Comparison of ENCODE assay signal across 14 mouse cellular contexts in the genomic region with DNA sequence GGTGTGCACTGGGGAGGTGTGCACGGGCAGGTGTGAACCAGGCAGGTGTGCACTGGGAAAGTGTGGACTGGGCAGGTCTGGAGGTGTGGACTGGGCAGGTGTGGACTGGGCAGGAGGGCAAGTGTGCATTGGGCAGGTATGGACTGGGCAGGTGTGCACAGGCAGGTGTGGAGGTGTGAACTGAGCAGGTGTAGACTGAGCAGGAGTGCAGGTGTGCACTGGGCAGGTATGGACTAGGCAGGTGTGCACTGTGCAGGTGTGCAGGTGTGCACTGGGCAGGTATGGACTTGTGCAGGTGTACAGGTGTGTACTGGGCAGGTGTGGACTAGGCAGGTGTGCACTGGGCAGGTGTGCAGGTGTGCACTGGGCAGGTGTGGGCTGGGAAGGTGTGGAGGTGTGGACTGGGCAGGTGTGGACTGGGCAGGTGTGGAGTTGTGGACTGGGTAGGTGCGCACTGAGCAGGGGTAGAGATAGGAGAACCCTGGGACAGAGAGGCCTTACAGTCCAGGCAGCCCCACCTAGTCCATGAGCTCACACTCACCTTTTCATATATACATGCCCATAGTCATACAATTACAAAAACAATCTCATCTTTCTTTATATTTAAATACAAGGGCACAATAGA. TPM values are rescaled to one million over a fixed set of nuclear protein-coding genes. Genes with fewer than 3 reads are reported as not detected.
DNase-seq lines count a peak whose midpoint lies in the region; ATAC-seq and TF ChIP-seq lines count a peak whose summit lies in the region.
"Had no signal": no experiment of that assay in that cellular context is flagged by ENCODE, and none has a peak within 500 bp of the region (broad histone marks: within the 10 kb centered on the region; RNA-seq: fewer than 3 reads in every experiment).

No protein-coding gene starts in this region.

- no peaks in the 10 kb centered on the region for H3K27me3 ChIP-seq in heart, embryonic 15.5 days
- H3K27me3 ChIP-seq in heart, embryonic 10.5 days (ENCODE audit: insufficient read depth, poor library complexity, severe bottlenecking) = no peaks in the 10 kb centered on the region
- no peaks in the 10 kb centered on the region for H3K27me3 ChIP-seq in testis, adult 2 months (ENCODE audit: control insufficient read depth, insufficient read depth, low read length)
- H3K27me3 ChIP-seq: heart, embryonic 13.5 days had no signal

- peak; percentile 14; the same call in 1 of the 2 replicates for ATAC-seq in heart, embryonic 15.5 days (replicated peaks; ENCODE audit: insufficient number of reproducible peaks, insufficient read depth, low FRiP score, low read depth)
- 0 out of 2 replicates have a peak, but pooled peaks have one; percentile 41 for ATAC-seq in megakaryocyte-erythroid progenitor cell, adult 5-6 weeks (replicated peaks; ENCODE audit: low FRiP score, low TSS enrichment, poor library complexity, severe bottlenecking)

- WGBS in heart, embryonic 15.5 days = 88% methylated on average over 2 of the region's 2 CpGs
- 88% methylated on average over 2 of the region's 2 CpGs for WGBS in heart, embryonic 10.5 days

- no peak overlapping the region for H3K9ac ChIP-seq in heart, embryonic 15.5 days
- H3K9ac ChIP-seq: heart, embryonic 13.5 days had no signal

- no peak for TF ChIP-seq CTCF in testis, adult 2 months (IDR thresholded peaks at IDR 0.05; ENCODE audit: control insufficient read depth, insufficient read depth, insufficient replicate concordance, low read depth, low read length)

- no peak for DNase-seq in heart, embryonic 10.5 days (ENCODE audit: low spot score)
- no peak for DNase-seq in testis, postnatal 10 days (ENCODE audit: low spot score)
- DNase-seq in urinary bladder, postnatal 14 days (ENCODE audit: low spot score) = no peak
- no peak for DNase-seq in right cerebral cortex, adult 2 months (ENCODE audit: low spot score in 2 of 2)
- DNase-seq: kidney, postnatal 14 days; lung, adult 18-20 months; thymus, adult 18-20 months had no signal

- peaks cover 5% of the 10 kb centered on the region; the same call in 1 of the 2 replicates for H3K4me1 ChIP-seq in heart, embryonic 15.5 days (replicated peaks)
- H3K4me1 ChIP-seq in heart, embryonic 10.5 days = no peaks in the 10 kb centered on the region
- no peaks in the 10 kb centered on the region for H3K4me1 ChIP-seq in testis, adult 2 months (ENCODE audit: control insufficient read depth, insufficient read depth, low read length)

- no peaks in the 10 kb centered on the region; the same call in 1 of the 2 replicates for H3K9me3 ChIP-seq in heart, embryonic 15.5 days (replicated peaks)
- H3K9me3 ChIP-seq in heart, embryonic 10.5 days = no peaks in the 10 kb centered on the region
- H3K9me3 ChIP-seq: heart, embryonic 13.5 days had no signal

- H3K36me3 ChIP-seq in heart, embryonic 15.5 days = no peaks in the 10 kb centered on the region
- no peaks in the 10 kb centered on the region for H3K36me3 ChIP-seq in heart, embryonic 10.5 days
- H3K36me3 ChIP-seq in testis, adult 2 months (ENCODE audit: control insufficient read depth, insufficient read depth, low read length) = no peaks in the 10 kb centered on the region
- H3K36me3 ChIP-seq: heart, embryonic 13.5 days had no signal

- H3K4me3 ChIP-seq in heart, embryonic 15.5 days = no peak overlapping the region
- H3K4me3 ChIP-seq in heart, embryonic 10.5 days = no peak overlapping the region
- no peak overlapping the region for H3K4me3 ChIP-seq in testis, adult 2 months (ENCODE audit: control insufficient read depth, low read depth, low read length)
- H3K4me3 ChIP-seq: heart, embryonic 13.5 days had no signal

- H3K27ac ChIP-seq in heart, embryonic 15.5 days = no peak overlapping the region
- H3K27ac ChIP-seq in heart, embryonic 10.5 days = no peak overlapping the region
- H3K27ac ChIP-seq in testis, adult 2 months (ENCODE audit: control insufficient read depth, insufficient read depth, low read depth, low read length) = no peak overlapping the region
- H3K27ac ChIP-seq: heart, embryonic 13.5 days had no signal

- no peak overlapping the region for H3K4me2 ChIP-seq in heart, embryonic 15.5 days
- H3K4me2 ChIP-seq: heart, embryonic 13.5 days had no signal

- TF ChIP-seq POLR2A in testis, adult 2 months (IDR thresholded peaks at IDR 0.05; ENCODE audit: control insufficient read depth, low read depth, low read length) = 0 out of 2 replicates have a peak, but pooled peaks have one; percentile 20

RNA-seq across cellular contexts. Expression of gene 4930470P17Rik, which starts 31.3 kb away (rescaled TPM):
- not detected in 2 replicates for polyA plus RNA-seq in heart, embryonic 15.5 days (2015; fragmentation: Nextera tagmentation; extraction: Ambion mirVana)
- polyA plus RNA-seq in heart, embryonic 10.5 days (2016; fragmentation: Nextera tagmentation; extraction: Ambion mirVana) = not detected in 2 replicates
- polyA plus RNA-seq in testis, adult 2 months (2012; rRNA removed) = 2.9 and 4.1 TPM in 2 replicates
- total RNA-seq in megakaryocyte-erythroid progenitor cell, adult 5-6 weeks (2014; fragmentation: Nextera tagmentation) = not detected in 2 replicates
- not detected in 2 replicates for total RNA-seq in megakaryocyte-erythroid progenitor cell, adult 5-6 weeks (2017)
- total RNA-seq: adrenal gland, adult 18-20 months; left cerebral cortex, adult 18-20 months had no signal
- polyA plus RNA-seq: heart, embryonic 13.5 days; intestine, embryonic 14.5 days had no signal
